Mouse (Mus musculus) lung, embryonic 16.5 days (tissue): Measurements from ENCODE around the gene Fosl2. TPM values are rescaled to one million over a fixed set of nuclear protein-coding genes. Genes with fewer than 3 reads are reported as not detected.

Experiments used
- ATAC-seq: fragments of 200-750 bp; cut with Nextera tagmentation; 2 replicates; pipeline ENCODE4 v1.8.0; 2017; ENCODE audit warnings: low read depth, mild to moderate bottlenecking, moderate library complexity
- H3K27ac ChIP-seq: fragments of 300-500 bp; sonication (generic); 2 replicates; pipeline ENCODE4 v1.5.1; 2014; ENCODE audit warnings: mild to moderate bottlenecking, control low read depth, low read length
- H3K27me3 ChIP-seq: fragments of 300-500 bp; sonication (generic); 2 replicates; pipeline ENCODE4 v1.6.1; 2014; ENCODE audit warnings: low read depth, low read length, mixed read lengths; ENCODE audit not compliant: control insufficient read depth, insufficient read depth
- H3K36me3 ChIP-seq: fragments of 300-500 bp; sonication (generic); 2 replicates; pipeline ENCODE4 v1.6.1; 2014; ENCODE audit warnings: low read length; ENCODE audit not compliant: control insufficient read depth, insufficient read depth
- H3K4me1 ChIP-seq: fragments of 300-500 bp; sonication (generic); replicated peaks from 2 replicates; pipeline ENCODE4 v1.6.1; 2014; ENCODE audit warnings: low read length, mixed read lengths; ENCODE audit not compliant: control insufficient read depth, insufficient read depth
- H3K4me2 ChIP-seq: fragments of 300-500 bp; sonication (generic); 2 replicates; pipeline ENCODE4 v1.6.1; 2014; ENCODE audit warnings: low read depth, low read length, control low read depth
- H3K4me3 ChIP-seq: fragments of 300-500 bp; sonication (generic); 2 replicates; pipeline ENCODE4 v1.5.1; 2014; ENCODE audit warnings: mild to moderate bottlenecking, low read length, control low read depth
- H3K9ac ChIP-seq: fragments of 300-500 bp; sonication (generic); 2 replicates; pipeline ENCODE4 v1.6.1; 2014; ENCODE audit warnings: low read length, control low read depth
- H3K9me3 ChIP-seq: fragments of 300-500 bp; sonication (generic); 2 replicates; pipeline ENCODE4 v1.6.1; 2016; ENCODE audit warnings: low read length; ENCODE audit not compliant: control insufficient read depth
- WGBS: fragments of 180-500 bp; shearing (Covaris S2); extraction: QIAGEN DNeasy Blood & Tissue Kit; methylation state at CpG from one replicate; pipeline ENCODE4 v1.1.7; 2014; 5-methylcytosine and 5-hydroxymethylcytosine counted together
- polyA plus RNA-seq: library from polyadenylated mRNA; unstranded; fragments of >200 nt; fragmentation: Nextera tagmentation; extraction: Ambion mirVana; gene quantifications from 2 replicates; pipeline ENCODE4 v1.2.1, GENCODE M21; 2015

The Fosl2 gene
- polyA plus RNA-seq, 1 experiment from 2014 or later, result 3.4 TPM

- Histone ChIP-seq H3K4me3 (no peak overlapping the region), H3K4me1 (peaks cover 12% of the 10 kb centered on the region), H3K36me3 (no peaks in the 10 kb centered on the region), H3K27me3 (no peaks in the 10 kb centered on the region), H3K9ac (no peak overlapping the region), H3K9me3 (no peaks in the 10 kb centered on the region), H3K27ac (no peak overlapping the region), H3K4me2 (no peak overlapping the region)
- no peak for ATAC-seq
- 76% methylated on average over 12 of the region's 12 CpGs for WGBS
Measured at GRCm38 (mm10) chr5:32104119-32104990, 31.2 kb upstream of the Fosl2 start.

GRCm38 (mm10) chr5:32106473-32107140 lies 29.0 kb upstream of the Fosl2 start:
- Histone ChIP-seq H3K9ac (no peak overlapping the region), H3K4me2 (no peak overlapping the region), H3K27me3 (no peaks in the 10 kb centered on the region), H3K4me1 (peaks cover 12% of the 10 kb centered on the region), H3K9me3 (no peaks in the 10 kb centered on the region), H3K4me3 (no peak overlapping the region), H3K27ac (no peak overlapping the region), H3K36me3 (no peaks in the 10 kb centered on the region)
- 76% methylated on average over 5 of the region's 5 CpGs for WGBS
- ATAC-seq, result no peak

GRCm38 (mm10) chr5:32110651-32111050 lies 24.9 kb upstream of the Fosl2 start:
- ATAC-seq, result peak; percentile 34; the same call in 1 of the 2 replicates
- no peaks in the 10 kb centered on the region for H3K36me3 ChIP-seq
- no peak overlapping the region for H3K9ac ChIP-seq
- H3K4me2 ChIP-seq, result no peak overlapping the region
- H3K4me3 ChIP-seq, result no peak overlapping the region
- no peaks in the 10 kb centered on the region for H3K9me3 ChIP-seq
- no peaks in the 10 kb centered on the region for H3K27me3 ChIP-seq
- 51% methylated on average over 4 of the region's 4 CpGs for WGBS
- H3K27ac ChIP-seq, result no peak overlapping the region
- no peaks in the 10 kb centered on the region for H3K4me1 ChIP-seq

GRCm38 (mm10) chr5:32112206-32112916 lies 23.2 kb upstream of the Fosl2 start:
- Histone ChIP-seq H3K27ac (no peak overlapping the region), H3K4me1 (no peaks in the 10 kb centered on the region), H3K27me3 (no peaks in the 10 kb centered on the region), H3K9ac (no peak overlapping the region), H3K4me3 (no peak overlapping the region), H3K9me3 (no peaks in the 10 kb centered on the region), H3K36me3 (no peaks in the 10 kb centered on the region), H3K4me2 (no peak overlapping the region)
- WGBS, result 69% methylated on average over 7 of the region's 7 CpGs
- no peak for ATAC-seq

- peak; percentile 71 for ATAC-seq
- H3K27me3 ChIP-seq, result no peaks in the 10 kb centered on the region
- H3K9me3 ChIP-seq, result no peaks in the 10 kb centered on the region
- H3K4me1 ChIP-seq, result no peaks in the 10 kb centered on the region
- H3K27ac ChIP-seq, result no peak overlapping the region
- WGBS, result 40% methylated on average over 11 of the region's 11 CpGs
- no peak overlapping the region for H3K9ac ChIP-seq
- H3K4me2 ChIP-seq, result no peak overlapping the region
- no peak overlapping the region for H3K4me3 ChIP-seq
- no peaks in the 10 kb centered on the region for H3K36me3 ChIP-seq
Measured at GRCm38 (mm10) chr5:32120901-32121376, 14.7 kb upstream of the Fosl2 start.

GRCm38 (mm10) chr5:32121936-32122335 lies 13.7 kb upstream of the Fosl2 start:
- Histone ChIP-seq H3K36me3 (no peaks in the 10 kb centered on the region), H3K27ac (no peak overlapping the region), H3K4me1 (no peaks in the 10 kb centered on the region), H3K27me3 (no peaks in the 10 kb centered on the region), H3K4me3 (no peak overlapping the region), H3K9me3 (no peaks in the 10 kb centered on the region), H3K4me2 (no peak overlapping the region), H3K9ac (no peak overlapping the region)
- 79% methylated on average over 6 of the region's 6 CpGs for WGBS
- ATAC-seq, result no peak

GRCm38 (mm10) chr5:32122363-32122762 lies 13.2 kb upstream of the Fosl2 start:
- Histone ChIP-seq H3K9me3 (no peaks in the 10 kb centered on the region), H3K4me1 (no peaks in the 10 kb centered on the region), H3K4me2 (no peak overlapping the region), H3K27me3 (no peaks in the 10 kb centered on the region), H3K4me3 (no peak overlapping the region), H3K9ac (no peak overlapping the region), H3K27ac (no peak overlapping the region), H3K36me3 (no peaks in the 10 kb centered on the region)
- 75% methylated on average over 5 of the region's 5 CpGs for WGBS
- ATAC-seq, result no peak

- H3K4me1 ChIP-seq, result no peaks in the 10 kb centered on the region
- H3K4me2 ChIP-seq, result no peak overlapping the region
- no peaks in the 10 kb centered on the region for H3K9me3 ChIP-seq
- H3K36me3 ChIP-seq, result no peaks in the 10 kb centered on the region
- H3K27me3 ChIP-seq, result no peaks in the 10 kb centered on the region; the same call in 1 of the 2 replicates
- 66% methylated on average over 6 of the region's 6 CpGs for WGBS
- no peak for ATAC-seq
- H3K9ac ChIP-seq, result no peak overlapping the region
- no peak overlapping the region for H3K4me3 ChIP-seq
- no peak overlapping the region for H3K27ac ChIP-seq
Measured at GRCm38 (mm10) chr5:32124957-32125356, 10.6 kb upstream of the Fosl2 start.

GRCm38 (mm10) chr5:32127226-32127625 lies 8.4 kb upstream of the Fosl2 start:
- no peaks in the 10 kb centered on the region for H3K36me3 ChIP-seq
- ATAC-seq, result no peak

More at GRCm38 (mm10) chr5:32127226-32127625, 8.4 kb upstream of the Fosl2 start:
- no peak overlapping the region for H3K9ac ChIP-seq
- no peak overlapping the region for H3K4me2 ChIP-seq
- H3K27ac ChIP-seq, result no peak overlapping the region
- H3K27me3 ChIP-seq, result no peaks in the 10 kb centered on the region; the same call in 1 of the 2 replicates
- no peak overlapping the region for H3K4me3 ChIP-seq
- H3K9me3 ChIP-seq, result no peaks in the 10 kb centered on the region
- 71% methylated on average over 3 of the region's 3 CpGs for WGBS
- no peaks in the 10 kb centered on the region for H3K4me1 ChIP-seq
